ENCODE assay signal across 9 mouse cellular contexts in the genomic region with DNA sequence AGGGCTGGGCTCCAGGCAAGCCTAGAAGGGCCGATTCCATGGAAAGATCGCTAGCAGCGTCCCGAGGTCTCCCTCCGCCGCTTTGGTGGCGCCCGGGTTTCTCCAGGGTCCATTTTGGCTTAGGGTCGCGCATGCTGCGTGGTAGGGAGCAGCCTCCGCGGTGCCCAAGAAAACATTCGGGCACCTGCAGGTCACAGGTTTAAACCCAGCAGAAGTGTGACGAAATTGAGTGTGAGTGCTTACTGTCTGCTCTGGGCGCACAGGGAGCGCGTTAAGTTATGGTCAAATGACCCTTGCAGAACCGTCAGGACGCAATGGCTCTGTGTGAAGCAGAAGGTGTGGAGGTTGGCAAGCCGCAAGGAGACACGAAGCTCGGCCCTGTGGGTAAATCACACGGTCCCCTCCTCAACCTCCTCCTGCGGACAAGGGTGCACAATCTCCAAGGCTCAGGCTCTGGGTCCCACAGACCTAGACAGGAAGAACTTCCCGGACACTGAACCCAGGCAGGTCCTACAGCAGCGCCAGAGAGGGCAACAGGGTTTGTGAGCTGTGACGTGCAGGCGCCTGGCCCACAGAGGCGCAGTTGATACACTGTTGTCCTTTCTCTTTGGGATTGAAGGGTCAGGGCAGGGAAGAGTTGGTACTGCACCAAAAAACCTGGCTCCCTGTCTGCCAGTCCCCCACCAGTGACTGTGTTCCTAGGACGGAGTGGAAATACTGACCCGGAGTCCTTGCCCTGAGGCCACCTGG. TPM values are rescaled to one million over a fixed set of nuclear protein-coding genes. Genes with fewer than 3 reads are reported as not detected.
DNase-seq lines count a peak whose midpoint lies in the region; ATAC-seq and TF ChIP-seq lines count a peak whose summit lies in the region.
"Had no signal": no experiment of that assay in that cellular context is flagged by ENCODE, and none has a peak within 500 bp of the region (broad histone marks: within the 10 kb centered on the region; RNA-seq: fewer than 3 reads in every experiment).

No protein-coding gene starts in this region.

- H3K36me3 ChIP-seq in liver, adult 2 months (ENCODE audit: control insufficient read depth, insufficient read depth, low read length), result no peaks in the 10 kb centered on the region
- H3K36me3 ChIP-seq in embryonic facial prominence, embryonic 11.5 days (replicated peaks; ENCODE audit: control insufficient read depth, insufficient read depth, low read depth, low read length), result no peaks in the 10 kb centered on the region
- H3K36me3 ChIP-seq in limb, embryonic 10.5 days, result no peaks in the 10 kb centered on the region
- H3K36me3 ChIP-seq in neural tube, embryonic 13.5 days, result no peaks in the 10 kb centered on the region

- peak overlapping the region; percentile 27; the same call in 1 of the 2 replicates for H3K4me2 ChIP-seq in embryonic facial prominence, embryonic 11.5 days (ENCODE audit: low read depth, low read length)
- H3K4me2 ChIP-seq in neural tube, embryonic 13.5 days, result no peak overlapping the region

- peaks cover 2% of the 10 kb centered on the region; the same call in 1 of the 2 replicates for H3K4me1 ChIP-seq in liver, adult 2 months (ENCODE audit: control insufficient read depth, insufficient read depth, low read length)
- peaks cover 8% of the 10 kb centered on the region for H3K4me1 ChIP-seq in embryonic facial prominence, embryonic 11.5 days (ENCODE audit: control insufficient read depth, insufficient read depth, low read length)
- H3K4me1 ChIP-seq in limb, embryonic 10.5 days, result peaks cover 39% of the 10 kb centered on the region
- peaks cover 3% of the 10 kb centered on the region for H3K4me1 ChIP-seq in neural tube, embryonic 13.5 days (replicated peaks)

- peak overlapping the region; percentile 3; the same call in 1 of the 2 replicates for H3K9ac ChIP-seq in liver, adult 2 months (ENCODE audit: low read depth, low read length)
- H3K9ac ChIP-seq in embryonic facial prominence, embryonic 11.5 days (replicated peaks; ENCODE audit: low read length), result peak overlapping the region; percentile 48
- no peak overlapping the region for H3K9ac ChIP-seq in neural tube, embryonic 13.5 days

- peaks cover 12% of the 10 kb centered on the region for H3K27me3 ChIP-seq in liver, adult 2 months (ENCODE audit: control insufficient read depth, insufficient read depth, low read length)
- peaks cover 67% of the 10 kb centered on the region for H3K27me3 ChIP-seq in embryonic facial prominence, embryonic 11.5 days (ENCODE audit: control insufficient read depth, insufficient read depth, low read length)
- H3K27me3 ChIP-seq in limb, embryonic 10.5 days (ENCODE audit: low read depth, poor library complexity, severe bottlenecking), result peaks cover 97% of the 10 kb centered on the region
- peaks cover 98% of the 10 kb centered on the region for H3K27me3 ChIP-seq in neural tube, embryonic 13.5 days

- H3K9me3 ChIP-seq in embryonic facial prominence, embryonic 11.5 days (replicated peaks; ENCODE audit: control insufficient read depth, low read length), result no peaks in the 10 kb centered on the region
- no peaks in the 10 kb centered on the region for H3K9me3 ChIP-seq in limb, embryonic 10.5 days (replicated peaks)
- no peaks in the 10 kb centered on the region for H3K9me3 ChIP-seq in neural tube, embryonic 13.5 days

- TF ChIP-seq POLR2A in liver, adult 2 months (IDR thresholded peaks at IDR 0.05; ENCODE audit: extremely low read depth, insufficient read depth, low read length), result no peak

- no peaks in the 10 kb centered on the region for H3K79me2 ChIP-seq in liver, adult 2 months (ENCODE audit: control insufficient read depth, insufficient read depth, low read length)

- peak overlapping the region; percentile 9; the same call in 1 of the 2 replicates for H3K4me3 ChIP-seq in liver, adult 2 months (ENCODE audit: insufficient read depth, low read depth, low read length)
- peak overlapping the region; percentile 22; the same call in 1 of the 2 replicates for H3K4me3 ChIP-seq in embryonic facial prominence, embryonic 11.5 days (ENCODE audit: low read depth, low read length)
- 0 out of 2 replicates have a peak overlapping the region, but pooled peaks have one; percentile 4 for H3K4me3 ChIP-seq in limb, embryonic 10.5 days
- 0 out of 2 replicates have a peak overlapping the region, but pooled peaks have one; percentile 0 for H3K4me3 ChIP-seq in neural tube, embryonic 13.5 days

- H3K27ac ChIP-seq in liver, adult 2 months (replicated peaks; ENCODE audit: insufficient read depth, low read depth, low read length), result peak overlapping the region; percentile 19; the same call in 1 of the 2 replicates
- no peak overlapping the region for H3K27ac ChIP-seq in embryonic facial prominence, embryonic 11.5 days (replicated peaks; ENCODE audit: low read depth, low read length)
- no peak overlapping the region for H3K27ac ChIP-seq in limb, embryonic 10.5 days
- H3K27ac ChIP-seq in neural tube, embryonic 13.5 days (replicated peaks), result no peak overlapping the region

- ATAC-seq in embryonic facial prominence, embryonic 11.5 days (replicated peaks; ENCODE audit: insufficient number of reproducible peaks, low FRiP score, low TSS enrichment, low read depth), result no peak
- no peak for ATAC-seq in neural tube, embryonic 13.5 days (ENCODE audit: low read depth)

- no peak for TF ChIP-seq CTCF in liver, adult 2 months (IDR thresholded peaks at IDR 0.05; ENCODE audit: low read depth, low read length)

- DNase-seq in liver, adult 2 months (ENCODE audit: extremely low read depth, low read depth, low spot score), result no peak
- DNase-seq in liver, result no peak
- peak; percentile 19 for DNase-seq in embryonic facial prominence, embryonic 11.5 days (ENCODE audit: low spot score)
- DNase-seq in limb, embryonic 10.5 days (ENCODE audit: low spot score), result peak; percentile 47
- DNase-seq in adrenal gland, postnatal 14 days, result no peak
- DNase-seq in cerebellum, postnatal 4 days (ENCODE audit: low spot score in 2 of 2), result no peak
- DNase-seq: embryo, embryonic 11 days had no signal

- WGBS in liver, adult 2 months, result 9% methylated on average over 32 of the region's 32 CpGs
- 4% methylated on average over 32 of the region's 32 CpGs for WGBS in embryonic facial prominence, embryonic 11.5 days
- whole genome bisulfite sequencing in limb, embryonic 10.5 days, result 9% methylated on average over 32 of the region's 32 CpGs
- WGBS in neural tube, embryonic 13.5 days, result 4% methylated on average over 32 of the region's 32 CpGs

RNA-seq across cellular contexts. Expression of a gene that starts 5.6 kb away (rescaled TPM):
- 1.3 and 1.4 TPM in 2 replicates for total RNA-seq in liver, adult 2 months (2014; rRNA removed)
- polyA plus RNA-seq in liver, adult 2 months (2012; rRNA removed), result 3.1 and 3.4 TPM in 2 replicates
- polyA plus RNA-seq in embryonic facial prominence, embryonic 11.5 days (2014; fragmentation: Nextera tagmentation; extraction: Ambion mirVana), result 19.6 and 24.5 TPM in 2 replicates
- 0.48 and 4.4 TPM in 2 replicates for polyA plus RNA-seq in limb, embryonic 10.5 days (2016; fragmentation: Nextera tagmentation; extraction: Ambion mirVana)
- 1.2 and 2.1 TPM in 2 replicates for polyA plus RNA-seq in neural tube, embryonic 13.5 days (2015; fragmentation: Nextera tagmentation; extraction: Ambion mirVana)
- 1.1 and 1.2 TPM in 2 replicates for total RNA-seq in adrenal gland, postnatal 14 days (2021)
- total RNA-seq: CH12.LX had no signal

RNA-seq across cellular contexts. Expression of a gene that starts 18.4 kb away (rescaled TPM):
- total RNA-seq in liver, adult 2 months (2014; rRNA removed), result 23.6 and 29.5 TPM in 2 replicates
- 22.7 and 29.8 TPM in 2 replicates for polyA plus RNA-seq in liver, adult 2 months (2012; rRNA removed)
- 50.0 and 52.5 TPM in 2 replicates for polyA plus RNA-seq in embryonic facial prominence, embryonic 11.5 days (2014; fragmentation: Nextera tagmentation; extraction: Ambion mirVana)
- polyA plus RNA-seq in limb, embryonic 10.5 days (2016; fragmentation: Nextera tagmentation; extraction: Ambion mirVana), result 58.5 and 67.6 TPM in 2 replicates
- polyA plus RNA-seq in neural tube, embryonic 13.5 days (2015; fragmentation: Nextera tagmentation; extraction: Ambion mirVana), result 50.6 and 53.8 TPM in 2 replicates
- total RNA-seq in adrenal gland, postnatal 14 days (2021), result 28.6 and 38.1 TPM in 2 replicates

RNA-seq across cellular contexts. Expression of a gene that starts 26.2 kb away (rescaled TPM):
- total RNA-seq in liver, adult 2 months (2014; rRNA removed), result 0.07 TPM in 1 of 2 replicates, not detected in the other
- 0.06 and 0.07 TPM in 2 replicates for polyA plus RNA-seq in liver, adult 2 months (2012; rRNA removed)
- polyA plus RNA-seq in embryonic facial prominence, embryonic 11.5 days (2014; fragmentation: Nextera tagmentation; extraction: Ambion mirVana), result 15.1 and 15.7 TPM in 2 replicates
- polyA plus RNA-seq in limb, embryonic 10.5 days (2016; fragmentation: Nextera tagmentation; extraction: Ambion mirVana), result 2.3 and 3.3 TPM in 2 replicates
- polyA plus RNA-seq in neural tube, embryonic 13.5 days (2015; fragmentation: Nextera tagmentation; extraction: Ambion mirVana), result 6.5 and 7.6 TPM in 2 replicates
- 4.6 and 5.1 TPM in 2 replicates for total RNA-seq in adrenal gland, postnatal 14 days (2021)
- total RNA-seq: CH12.LX had no signal

RNA-seq across cellular contexts. Expression of a gene that starts 37.9 kb away (rescaled TPM):
- not detected in 2 replicates for total RNA-seq in liver, adult 2 months (2014; rRNA removed)
- not detected in 2 replicates for polyA plus RNA-seq in liver, adult 2 months (2012; rRNA removed)
- polyA plus RNA-seq in embryonic facial prominence, embryonic 11.5 days (2014; fragmentation: Nextera tagmentation; extraction: Ambion mirVana), result 4.4 and 4.7 TPM in 2 replicates
- 0.13 and 0.15 TPM in 2 replicates for polyA plus RNA-seq in limb, embryonic 10.5 days (2016; fragmentation: Nextera tagmentation; extraction: Ambion mirVana)
- polyA plus RNA-seq in neural tube, embryonic 13.5 days (2015; fragmentation: Nextera tagmentation; extraction: Ambion mirVana), result 0.70 and 0.84 TPM in 2 replicates
- 0.41 TPM in 1 of 2 replicates, not detected in the other for total RNA-seq in adrenal gland, postnatal 14 days (2021)

Comparison
In these comparisons a context has a peak if more than half of its experiments do, and no peak if none do; other contexts are left out.
1. DNase-seq: peak in embryonic facial prominence, embryonic 11.5 days (single experiment) and limb, embryonic 10.5 days (single experiment); none in liver, adult 2 months (single experiment), liver (single experiment), adrenal gland, postnatal 14 days (single experiment) and cerebellum, postnatal 4 days (0 of 2).
2. Peak in every context shown above with its lines, with median percentiles within 50 percentile points of each other: H3K4me3 ChIP-seq.